Mouse (Mus musculus): ENCODE data around the gene Galnt2. TPM values are rescaled to one million over a fixed set of nuclear protein-coding genes. Genes with fewer than 3 reads are reported as not detected.
A peak's percentile ranks its signal among the peaks of the same experiment; 100 is the strongest.

The Galnt2 gene
- polyA plus RNA-seq, 1 experiment = 55.5 TPM

- no peak overlapping the region for H3ac ChIP-seq (ENCODE audit: control insufficient read depth, insufficient read length, low read depth)
- no peaks in the 10 kb centered on the region for H3K79me2 ChIP-seq (ENCODE audit: control insufficient read depth, insufficient read depth)
- no peaks in the 10 kb centered on the region for H3K27me3 ChIP-seq (ENCODE audit: control insufficient read depth, insufficient read depth, insufficient read length)
- TF ChIP-seq CEBPB (IDR thresholded peaks at IDR 0.05; ENCODE audit: low read depth) (no peak), MYOD1 (IDR thresholded peaks at IDR 0.05; ENCODE audit: control insufficient read depth, insufficient read length, low read depth) (no peak), CTCF (IDR thresholded peaks at IDR 0.05; ENCODE audit: control insufficient read depth, insufficient read depth, insufficient read length) (no peak), MYOG (IDR thresholded peaks at IDR 0.05; ENCODE audit: control insufficient read depth, extremely low read depth, insufficient read length) (no peak), MAX (IDR thresholded peaks at IDR 0.05) (no peak), FOSL1 (IDR thresholded peaks at IDR 0.05; ENCODE audit: insufficient read depth, low read length, poor library complexity, severe bottlenecking) (no peak), USF1 (IDR thresholded peaks at IDR 0.05; ENCODE audit: low read depth) (no peak)
- peaks cover 55% of the 10 kb centered on the region for H3K36me3 ChIP-seq (ENCODE audit: control insufficient read depth, insufficient read depth)
- H3K79me3 ChIP-seq (ENCODE audit: low read depth) = no peaks in the 10 kb centered on the region
- H3K4me3 ChIP-seq (ENCODE audit: insufficient read depth, poor library complexity, severe bottlenecking) = no peak overlapping the region
Measured at GRCm38 (mm10) chr8:124328259-124328658, 97.1 kb downstream of the Galnt2 start.

DNA sequence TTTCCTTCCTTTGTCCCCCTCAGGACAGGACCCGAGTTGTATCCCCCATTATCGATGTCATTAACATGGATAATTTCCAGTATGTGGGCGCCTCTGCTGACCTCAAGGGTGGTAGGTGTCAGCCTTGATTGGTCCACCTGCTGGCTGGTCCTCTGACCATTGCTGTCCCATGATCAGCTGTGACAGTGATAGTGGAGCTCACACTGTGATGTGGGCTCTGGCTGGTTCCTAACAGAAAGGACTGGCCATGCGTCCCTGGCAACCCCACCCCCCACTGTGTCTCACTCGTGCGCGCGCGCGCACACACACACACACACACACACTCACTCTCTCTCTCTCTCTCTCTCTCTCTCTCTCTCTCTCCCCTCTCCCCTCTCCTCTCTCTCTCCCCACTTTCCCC, 98.5 kb downstream of the Galnt2 start:
- Histone ChIP-seq H3ac (ENCODE audit: control insufficient read depth, insufficient read length, low read depth) (no peak overlapping the region), H3K4me3 (ENCODE audit: insufficient read depth, poor library complexity, severe bottlenecking) (no peak overlapping the region), H3K36me3 (ENCODE audit: control insufficient read depth, insufficient read depth) (peaks cover 59% of the 10 kb centered on the region), H3K27me3 (ENCODE audit: control insufficient read depth, insufficient read depth, insufficient read length) (no peaks in the 10 kb centered on the region), H3K79me3 (ENCODE audit: low read depth) (no peaks in the 10 kb centered on the region), H3K79me2 (ENCODE audit: control insufficient read depth, insufficient read depth) (no peaks in the 10 kb centered on the region)
- no peak for TF ChIP-seq CTCF (IDR thresholded peaks at IDR 0.05; ENCODE audit: control insufficient read depth, insufficient read depth, insufficient read length)
- no peak for TF ChIP-seq CEBPB (IDR thresholded peaks at IDR 0.05; ENCODE audit: low read depth)
- no peak for TF ChIP-seq USF1 (IDR thresholded peaks at IDR 0.05; ENCODE audit: low read depth)
- no peak for TF ChIP-seq MYOD1 (IDR thresholded peaks at IDR 0.05; ENCODE audit: control insufficient read depth, insufficient read length, low read depth)
- no peak for TF ChIP-seq MYOG (IDR thresholded peaks at IDR 0.05; ENCODE audit: control insufficient read depth, extremely low read depth, insufficient read length)
- no peak for TF ChIP-seq MAX (IDR thresholded peaks at IDR 0.05)
- no peak for TF ChIP-seq FOSL1 (IDR thresholded peaks at IDR 0.05; ENCODE audit: insufficient read depth, low read length, poor library complexity, severe bottlenecking)

DNA sequence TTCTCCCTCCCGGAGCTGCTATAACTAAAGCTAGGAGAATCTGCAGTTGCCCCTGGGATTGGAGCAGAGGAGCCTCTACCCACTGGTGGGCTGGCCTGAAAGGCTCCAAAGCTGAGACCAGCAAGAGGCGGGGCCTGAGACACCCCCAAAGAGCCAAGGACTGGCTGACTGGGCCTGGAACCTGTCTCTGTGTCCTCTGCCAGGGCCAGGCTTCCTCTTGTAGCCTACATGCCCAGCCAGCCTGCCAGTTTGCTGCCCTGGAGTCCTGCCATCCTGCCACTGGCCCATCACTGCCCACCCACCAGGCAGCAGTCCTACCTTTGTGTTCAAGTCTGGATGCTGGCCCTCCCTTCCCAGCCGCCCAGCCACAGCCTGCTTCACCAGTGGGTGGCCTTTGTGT, 99.2 kb downstream of the Galnt2 start:
- no peaks in the 10 kb centered on the region for H3K79me2 ChIP-seq (ENCODE audit: control insufficient read depth, insufficient read depth)
- H3K4me3 ChIP-seq (ENCODE audit: insufficient read depth, poor library complexity, severe bottlenecking) = no peak overlapping the region
- TF ChIP-seq CEBPB (IDR thresholded peaks at IDR 0.05; ENCODE audit: low read depth) = no peak
- TF ChIP-seq FOSL1 (IDR thresholded peaks at IDR 0.05; ENCODE audit: insufficient read depth, low read length, poor library complexity, severe bottlenecking) = no peak
- no peak for TF ChIP-seq MAX (IDR thresholded peaks at IDR 0.05)
- no peak for TF ChIP-seq CTCF (IDR thresholded peaks at IDR 0.05; ENCODE audit: control insufficient read depth, insufficient read depth, insufficient read length)
- no peak for TF ChIP-seq USF1 (IDR thresholded peaks at IDR 0.05; ENCODE audit: low read depth)
- TF ChIP-seq MYOD1 (IDR thresholded peaks at IDR 0.05; ENCODE audit: control insufficient read depth, insufficient read length, low read depth) = no peak
- no peak for TF ChIP-seq MYOG (IDR thresholded peaks at IDR 0.05; ENCODE audit: control insufficient read depth, extremely low read depth, insufficient read length)
- peak overlapping the region; percentile 53 for H3ac ChIP-seq (ENCODE audit: control insufficient read depth, insufficient read length, low read depth)
- H3K36me3 ChIP-seq (ENCODE audit: control insufficient read depth, insufficient read depth) = peaks cover 57% of the 10 kb centered on the region
- H3K79me3 ChIP-seq (ENCODE audit: low read depth) = no peaks in the 10 kb centered on the region
- no peaks in the 10 kb centered on the region for H3K27me3 ChIP-seq (ENCODE audit: control insufficient read depth, insufficient read depth, insufficient read length)

- Histone ChIP-seq H3K79me2 (ENCODE audit: control insufficient read depth, insufficient read depth) (no peaks in the 10 kb centered on the region), H3K27me3 (ENCODE audit: control insufficient read depth, insufficient read depth, insufficient read length) (no peaks in the 10 kb centered on the region), H3K79me3 (ENCODE audit: low read depth) (no peaks in the 10 kb centered on the region), H3K36me3 (ENCODE audit: control insufficient read depth, insufficient read depth) (peaks cover 59% of the 10 kb centered on the region), H3K4me3 (ENCODE audit: insufficient read depth, poor library complexity, severe bottlenecking) (no peak overlapping the region), H3ac (ENCODE audit: control insufficient read depth, insufficient read length, low read depth) (no peak overlapping the region)
- TF ChIP-seq FOSL1 (IDR thresholded peaks at IDR 0.05; ENCODE audit: insufficient read depth, low read length, poor library complexity, severe bottlenecking) = peak; percentile 94
- TF ChIP-seq MYOD1 (IDR thresholded peaks at IDR 0.05; ENCODE audit: control insufficient read depth, insufficient read length, low read depth) = no peak
- TF ChIP-seq MAX (IDR thresholded peaks at IDR 0.05) = peak; percentile 22
Measured at GRCm38 (mm10) chr8:124331094-124331493, 99.9 kb downstream of the Galnt2 start.

DNA sequence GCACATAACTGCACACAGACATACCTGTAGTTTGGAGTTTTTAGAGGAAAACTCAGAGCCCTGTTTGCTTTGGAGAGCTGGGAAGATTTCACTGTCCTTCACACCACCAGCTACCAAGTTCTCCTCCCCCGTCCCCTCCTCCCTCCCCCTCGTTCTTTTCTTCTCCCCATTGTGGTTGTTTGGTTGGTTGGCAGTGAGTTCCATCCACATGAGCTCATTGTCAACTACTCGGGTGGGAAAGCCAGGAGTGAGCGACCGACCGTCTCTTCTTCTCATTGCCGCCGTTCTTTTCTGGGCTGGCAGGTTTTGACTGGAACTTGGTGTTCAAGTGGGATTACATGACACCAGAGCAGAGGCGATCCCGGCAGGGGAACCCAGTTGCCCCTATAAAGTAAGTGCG, 100.5 kb downstream of the Galnt2 start:
- Histone ChIP-seq H3K27me3 (ENCODE audit: control insufficient read depth, insufficient read depth, insufficient read length) (no peaks in the 10 kb centered on the region), H3ac (ENCODE audit: control insufficient read depth, insufficient read length, low read depth) (peak overlapping the region; percentile 19), H3K79me2 (ENCODE audit: control insufficient read depth, insufficient read depth) (no peaks in the 10 kb centered on the region), H3K4me3 (ENCODE audit: insufficient read depth, poor library complexity, severe bottlenecking) (no peak overlapping the region), H3K36me3 (ENCODE audit: control insufficient read depth, insufficient read depth) (peaks cover 59% of the 10 kb centered on the region), H3K79me3 (ENCODE audit: low read depth) (no peaks in the 10 kb centered on the region)
- no peak for TF ChIP-seq MYOG (IDR thresholded peaks at IDR 0.05; ENCODE audit: control insufficient read depth, extremely low read depth, insufficient read length)
- TF ChIP-seq MYOD1 (IDR thresholded peaks at IDR 0.05; ENCODE audit: control insufficient read depth, insufficient read length, low read depth) = no peak

- Histone ChIP-seq H3K27me3 (ENCODE audit: control insufficient read depth, insufficient read depth, insufficient read length) (no peaks in the 10 kb centered on the region), H3ac (ENCODE audit: control insufficient read depth, insufficient read length, low read depth) (no peak overlapping the region), H3K36me3 (ENCODE audit: control insufficient read depth, insufficient read depth) (peaks cover 52% of the 10 kb centered on the region), H3K4me3 (ENCODE audit: insufficient read depth, poor library complexity, severe bottlenecking) (no peak overlapping the region), H3K79me3 (ENCODE audit: low read depth) (no peaks in the 10 kb centered on the region), H3K79me2 (ENCODE audit: control insufficient read depth, insufficient read depth) (no peaks in the 10 kb centered on the region)
- TF ChIP-seq FOSL1 (IDR thresholded peaks at IDR 0.05; ENCODE audit: insufficient read depth, low read length, poor library complexity, severe bottlenecking) (no peak), MYOD1 (IDR thresholded peaks at IDR 0.05; ENCODE audit: control insufficient read depth, insufficient read length, low read depth) (peak; percentile 74)
Measured at GRCm38 (mm10) chr8:124336302-124336701, 105.1 kb downstream of the Galnt2 start.

Data from C2C12 (cell line).